In genomic region chr4:65391001-65391400, GRCm38 (mm10) we compare ENCODE assay signal across 21 mouse cellular contexts.
DNase-seq lines count a peak whose midpoint lies in the region; ATAC-seq lines count a peak whose summit lies in the region.
"Had no signal": no experiment of that assay in that cellular context is flagged by ENCODE, and none has a peak within 500 bp of the region (broad histone marks: within the 10 kb centered on the region; RNA-seq: fewer than 3 reads in every experiment).

No protein-coding gene starts in this region.

- H3K9me3 ChIP-seq in hindbrain, embryonic 10.5 days: no peaks in the 10 kb centered on the region
- H3K9me3 ChIP-seq in hindbrain, embryonic 12.5 days (replicated peaks): no peaks in the 10 kb centered on the region
- H3K9me3 ChIP-seq in neural tube, embryonic 15.5 days (replicated peaks): no peaks in the 10 kb centered on the region
- H3K9me3 ChIP-seq: heart, embryonic 15.5 days; hindbrain, embryonic 15.5 days; megakaryocyte, embryonic 14.5 days; neural tube, embryonic 13.5 days had no signal

- ATAC-seq in hindbrain, embryonic 12.5 days (ENCODE audit: low FRiP score): no peak
- no peak for ATAC-seq in neural tube, embryonic 15.5 days (ENCODE audit: low FRiP score)
- ATAC-seq: activated CD4-positive, CD25-positive, alpha-beta regulatory T cell, adult 4 months; forebrain, embryonic 14.5 days had no signal

- no peaks in the 10 kb centered on the region for H3K4me1 ChIP-seq in hindbrain, embryonic 10.5 days (replicated peaks)
- no peaks in the 10 kb centered on the region for H3K4me1 ChIP-seq in hindbrain, embryonic 12.5 days
- no peaks in the 10 kb centered on the region for H3K4me1 ChIP-seq in neural tube, embryonic 15.5 days
- H3K4me1 ChIP-seq: hindbrain, embryonic 15.5 days; megakaryocyte, embryonic 14.5 days had no signal

- no peak overlapping the region for H3K4me3 ChIP-seq in hindbrain, embryonic 10.5 days
- H3K4me3 ChIP-seq in hindbrain, embryonic 12.5 days: no peak overlapping the region
- H3K4me3 ChIP-seq in neural tube, embryonic 15.5 days (replicated peaks): no peak overlapping the region
- H3K4me3 ChIP-seq: heart, embryonic 15.5 days; hindbrain, embryonic 15.5 days; megakaryocyte, embryonic 14.5 days; neural tube, embryonic 13.5 days had no signal

- no peaks in the 10 kb centered on the region for H3K27me3 ChIP-seq in hindbrain, embryonic 10.5 days (ENCODE audit: insufficient read depth, poor library complexity, severe bottlenecking)
- H3K27me3 ChIP-seq in hindbrain, embryonic 12.5 days: no peaks in the 10 kb centered on the region
- H3K27me3 ChIP-seq in neural tube, embryonic 15.5 days (replicated peaks): no peaks in the 10 kb centered on the region
- H3K27me3 ChIP-seq: CH12.LX; heart, embryonic 15.5 days; hindbrain, embryonic 15.5 days; megakaryocyte, embryonic 14.5 days; neural tube, embryonic 13.5 days had no signal

- peak; percentile 8 to 16 for DNase-seq in cerebellum, postnatal 10 days
- no peak for DNase-seq in cerebellum, adult 18-20 months
- peak; percentile 6 for DNase-seq in hindbrain, embryonic 10.5 days (ENCODE audit: low spot score)
- DNase-seq in neural tube, embryonic 10.5 days (ENCODE audit: extremely low spot score, low spot score): peak; percentile 35
- no peak for DNase-seq in ovary, postnatal 14 days (ENCODE audit: low spot score)
- DNase-seq in layer of hippocampus, postnatal 10 days (ENCODE audit: low spot score in 2 of 2): no peak
- DNase-seq: adrenal gland, postnatal 25 days; cerebellum, postnatal 25 days; left cerebral cortex, postnatal 4 days; right cerebral cortex, postnatal 4 days; thymus, adult 2 months had no signal

- no peak overlapping the region for H3K9ac ChIP-seq in hindbrain, embryonic 12.5 days
- no peak overlapping the region for H3K9ac ChIP-seq in neural tube, embryonic 15.5 days (replicated peaks)
- H3K9ac ChIP-seq: heart, embryonic 15.5 days; hindbrain, embryonic 15.5 days; liver, embryonic 14.5 days; neural tube, embryonic 13.5 days had no signal

- H3K36me3 ChIP-seq in hindbrain, embryonic 10.5 days: no peaks in the 10 kb centered on the region
- H3K36me3 ChIP-seq in hindbrain, embryonic 12.5 days: no peaks in the 10 kb centered on the region
- H3K36me3 ChIP-seq in neural tube, embryonic 15.5 days: no peaks in the 10 kb centered on the region
- H3K36me3 ChIP-seq: heart, embryonic 15.5 days; hindbrain, embryonic 15.5 days; neural tube, embryonic 13.5 days had no signal

- no peak overlapping the region for H3K4me2 ChIP-seq in hindbrain, embryonic 12.5 days (replicated peaks)
- no peak overlapping the region for H3K4me2 ChIP-seq in neural tube, embryonic 15.5 days
- H3K4me2 ChIP-seq: heart, embryonic 15.5 days; hindbrain, embryonic 15.5 days; neural tube, embryonic 13.5 days had no signal

- H3K27ac ChIP-seq in hindbrain, embryonic 10.5 days: no peak overlapping the region
- no peak overlapping the region for H3K27ac ChIP-seq in hindbrain, embryonic 12.5 days
- no peak overlapping the region for H3K27ac ChIP-seq in neural tube, embryonic 15.5 days (replicated peaks)
- H3K27ac ChIP-seq: heart, embryonic 15.5 days; hindbrain, embryonic 15.5 days; liver, embryonic 14.5 days; neural tube, embryonic 13.5 days had no signal

- WGBS in hindbrain, embryonic 10.5 days: 60% methylated on average over 4 of the region's 4 CpGs
- WGBS in hindbrain, embryonic 12.5 days: 64% methylated on average over 4 of the region's 4 CpGs
- WGBS in neural tube, embryonic 15.5 days: 46% methylated on average over 4 of the region's 4 CpGs

Comparison
In these comparisons a context has a peak if more than half of its experiments do, and no peak if none do; other contexts are left out.
1. DNase-seq: peak in cerebellum, postnatal 10 days (2 of 2), hindbrain, embryonic 10.5 days (single experiment) and neural tube, embryonic 10.5 days (single experiment); none in cerebellum, adult 18-20 months (0 of 2), ovary, postnatal 14 days (single experiment) and layer of hippocampus, postnatal 10 days (0 of 2).